Mouse (Mus musculus) fat pad, adult 2 months (tissue): ENCODE data around the gene Olfr31.

ENCODE experiments used
- DNase-seq: peaks from one replicate; pipeline ENCODE4 v3.0.0-alpha.2; 2011; ENCODE audit warnings: low read depth, low spot score; ENCODE audit errors: extremely low read depth

Olfr31 gene

DNA sequence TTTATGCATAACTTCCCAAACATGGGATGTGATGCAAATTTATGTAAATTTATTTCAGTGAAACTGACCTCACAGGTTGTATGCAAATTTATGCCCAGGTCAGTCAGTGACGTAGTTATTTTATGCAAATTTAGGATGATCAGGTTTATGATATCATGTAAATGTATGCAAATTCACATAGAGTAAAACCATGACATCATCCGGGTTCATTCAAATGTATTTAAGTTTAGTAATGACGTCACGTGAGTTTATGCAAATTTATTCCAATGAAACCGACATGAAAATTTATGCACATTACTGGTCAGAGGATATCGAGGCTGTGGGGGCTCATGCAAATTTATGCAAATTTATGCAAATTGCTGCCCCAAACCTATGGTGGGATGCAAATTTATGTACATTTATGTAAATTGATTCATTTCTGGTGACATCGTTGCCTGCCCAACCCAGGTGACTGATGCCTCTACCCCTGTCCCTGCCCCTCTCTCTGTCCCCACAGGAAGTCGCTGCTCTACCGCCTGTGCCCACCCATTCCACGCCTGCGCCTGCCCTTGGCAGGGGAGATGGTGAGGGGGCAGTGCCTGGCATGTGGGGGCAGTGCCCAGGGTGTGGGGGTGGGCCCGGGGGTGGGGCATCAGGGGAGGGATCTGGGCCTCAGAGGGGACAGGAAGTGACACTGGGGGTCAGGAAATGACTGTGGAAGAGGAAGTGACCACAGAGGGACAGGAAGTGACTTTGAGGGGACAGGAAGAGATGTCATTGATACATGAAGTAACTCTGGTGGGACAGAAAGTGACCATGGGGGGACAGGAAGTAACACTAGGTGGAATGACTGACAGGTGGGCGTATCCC, 32.1 kb downstream of the Olfr31 start:
- DNase-seq, result no peak

- DNase-seq, result no peak
Observed at GRCm38 (mm10) chr14:14355360-14355646, 32.7 kb downstream of the Olfr31 start.
